Mouse (Mus musculus) telencephalon, adult 2 months (tissue): ENCODE measurements around the gene Diaph2.
"Not testable (repeated sequence)": the region's sequence is repeated elsewhere in the genome, so short reads cannot be mapped to it uniquely, and the experiment has no call there.

Experiments
- DNase-seq: peaks from one replicate; pipeline ENCODE4 v3.0.0-alpha.2; 2011; ENCODE audit warnings: low read depth, low spot score

Diaph2 gene

DNA sequence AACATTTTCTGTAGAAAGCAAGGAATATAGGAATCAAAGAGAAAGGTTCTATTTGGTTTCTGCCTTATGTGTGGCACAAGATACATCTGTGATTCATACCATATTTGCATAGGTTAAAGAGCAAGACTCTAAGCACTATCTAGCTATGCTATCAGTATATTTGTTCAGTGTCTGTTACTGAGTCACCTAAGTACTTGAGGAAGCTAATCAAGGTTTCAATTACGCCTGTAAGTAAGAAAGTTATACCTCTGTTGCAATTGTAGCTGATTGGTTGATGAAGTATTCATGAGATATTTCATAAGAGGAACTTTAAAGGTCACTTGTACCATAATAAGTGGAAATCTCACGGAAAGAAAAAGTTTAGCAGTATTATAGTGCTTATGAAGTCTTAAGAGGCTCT lies 531.9 kb downstream of the Diaph2 start:
- DNase-seq: no peak

DNA sequence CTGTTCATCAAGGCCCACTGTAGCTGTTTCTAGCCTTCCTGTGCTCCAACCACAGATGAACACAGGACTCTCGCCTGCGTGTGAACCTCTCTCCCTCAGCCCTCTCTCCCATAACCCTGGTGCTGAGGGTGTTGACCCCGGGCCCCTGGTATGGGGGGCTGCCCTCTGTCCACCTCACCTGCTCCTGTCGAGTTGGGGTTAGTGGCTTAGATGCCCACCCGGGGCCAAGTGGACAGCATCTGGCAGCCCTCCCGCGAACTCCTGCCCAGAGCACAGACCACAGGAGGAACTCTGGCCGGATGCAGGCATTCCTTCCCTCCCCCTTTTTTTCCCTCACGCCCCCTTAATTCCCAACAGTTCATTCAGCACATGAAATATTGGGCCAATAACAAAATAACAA lies 537.5 kb downstream of the Diaph2 start:
- DNase-seq: no peak

DNA sequence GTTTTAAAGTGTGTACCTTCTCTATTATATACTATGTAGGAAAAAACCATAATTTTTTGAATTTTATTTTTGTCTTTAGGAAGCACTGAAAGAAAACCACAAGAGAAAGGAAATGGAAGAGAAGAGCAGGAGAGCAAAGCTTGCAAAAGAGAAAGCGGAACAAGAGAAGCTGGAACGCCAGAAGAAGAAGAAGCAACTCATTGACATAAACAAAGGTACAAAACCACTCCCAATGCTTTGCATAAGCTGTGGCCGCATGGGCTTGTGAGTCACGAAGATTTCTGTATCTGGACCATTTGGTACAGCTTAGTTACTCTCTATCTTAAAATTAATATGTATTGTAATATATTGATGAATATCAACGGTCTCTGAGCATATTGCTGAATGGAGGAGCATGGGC lies 540.2 kb downstream of the Diaph2 start:
- no peak for DNase-seq

DNA sequence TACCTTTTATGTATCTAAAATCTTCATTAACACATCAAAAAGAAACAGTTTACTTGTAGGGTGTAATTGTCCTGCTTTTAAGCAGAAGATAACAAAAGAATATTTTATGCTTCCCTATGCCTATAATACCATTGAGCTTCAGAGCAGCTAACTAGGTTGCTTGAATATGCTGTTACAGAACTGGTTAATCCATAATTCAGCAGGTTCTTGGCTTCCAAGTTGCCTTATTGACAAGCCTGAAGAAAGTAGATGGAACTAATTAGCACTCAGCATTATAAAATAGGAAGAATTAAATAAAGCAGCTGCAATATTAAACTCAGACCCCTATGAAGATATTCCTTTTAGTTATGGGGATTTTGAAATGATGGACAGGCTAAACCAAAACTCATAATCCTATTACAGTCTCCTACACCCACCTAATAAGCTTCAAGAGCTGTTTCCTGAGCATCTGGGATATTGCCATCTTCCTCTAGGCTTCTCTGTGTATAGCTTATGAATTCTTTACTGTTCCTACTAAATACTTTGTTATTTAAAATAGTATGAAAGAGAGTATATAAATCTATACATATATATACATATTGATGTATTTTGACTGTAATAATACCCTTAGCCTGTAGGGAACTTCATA lies 601.4 kb downstream of the Diaph2 start:
- no peak for DNase-seq

DNA sequence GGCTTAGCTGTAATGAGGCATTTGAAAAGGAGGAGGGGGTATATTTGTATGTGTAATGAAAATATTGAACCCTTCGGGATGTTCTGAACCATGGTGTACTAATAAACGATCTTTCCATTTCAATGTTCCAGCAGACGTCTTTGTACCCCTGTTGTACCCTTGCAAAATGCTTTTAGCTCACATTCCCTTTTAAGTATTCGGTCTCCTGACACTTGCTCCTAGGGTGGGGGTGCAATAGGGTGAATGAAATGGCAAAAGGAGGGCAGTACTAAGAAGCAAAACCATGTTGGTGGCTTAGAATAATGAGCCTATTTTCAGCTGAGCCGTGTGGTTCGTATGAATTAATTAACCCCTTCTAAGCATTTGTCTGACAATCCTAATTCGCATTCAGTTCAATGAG lies 601.9 kb downstream of the Diaph2 start:
- DNase-seq: no peak

DNA sequence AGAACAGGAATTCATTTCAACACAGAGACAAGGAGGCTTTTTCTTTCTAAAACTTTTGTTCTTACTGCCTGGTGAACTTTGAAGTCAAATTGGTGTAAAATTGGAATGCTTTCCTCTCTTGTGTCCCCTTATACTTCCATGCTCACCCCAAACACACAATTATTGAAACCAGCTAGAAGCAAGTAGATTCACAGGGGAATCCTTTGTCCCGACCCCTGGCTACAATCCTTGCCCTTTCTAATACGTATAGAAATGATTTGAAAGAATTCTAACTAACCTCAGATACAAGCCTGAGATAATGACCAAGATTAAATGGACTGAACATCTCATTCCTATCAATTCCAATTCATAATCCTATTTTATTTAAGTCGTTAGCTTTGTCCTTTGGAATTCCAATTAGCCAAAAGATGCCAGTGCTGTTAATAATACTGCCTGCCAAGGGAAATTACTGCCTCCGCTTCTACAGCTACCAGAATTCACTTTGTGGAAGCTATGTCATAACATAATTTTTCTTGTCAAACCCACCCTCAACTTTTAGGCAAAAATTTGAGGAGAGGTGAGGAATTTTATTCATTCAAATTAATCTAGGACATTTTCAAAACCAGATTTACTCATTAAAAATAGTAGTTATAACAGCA lies 644.1 kb downstream of the Diaph2 start:
- DNase-seq: no peak

DNA sequence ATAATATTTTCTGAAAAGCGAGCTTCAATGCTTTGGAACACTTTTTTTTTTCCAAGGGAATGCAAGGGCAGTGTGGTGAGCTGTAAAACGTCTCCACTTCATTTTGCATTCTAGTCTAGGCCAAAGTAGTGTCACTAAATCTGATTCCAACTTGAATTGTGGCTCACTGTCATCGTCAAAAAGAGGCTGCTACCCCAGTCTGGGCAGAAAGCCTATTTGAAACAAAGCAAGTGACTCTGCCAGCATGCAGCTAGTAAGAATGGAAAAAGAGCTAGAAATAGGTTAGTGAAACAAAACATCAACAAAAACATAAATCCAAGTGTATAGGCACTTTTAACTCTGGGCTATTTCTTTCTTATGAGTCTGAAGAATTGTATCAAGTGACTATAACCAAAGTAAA lies 653.7 kb downstream of the Diaph2 start:
- DNase-seq: no peak

DNA sequence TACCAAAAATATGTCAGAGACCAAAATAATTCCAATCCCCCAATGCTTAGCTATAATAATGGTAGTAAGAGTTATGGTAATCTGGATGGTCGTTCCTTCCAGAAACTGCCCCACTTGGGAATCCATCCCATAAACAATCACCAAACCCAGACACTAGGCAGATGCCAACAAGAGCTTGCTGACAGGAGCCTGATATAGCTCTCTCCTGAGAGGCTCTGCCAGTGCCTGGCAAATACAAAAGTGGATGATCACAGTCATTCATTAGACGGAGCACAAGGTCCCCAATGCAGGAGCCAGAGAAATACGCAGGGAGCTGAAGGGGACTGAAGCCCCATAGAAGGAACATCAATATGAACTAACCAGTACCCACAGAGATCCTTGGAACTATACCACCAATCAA lies 657.9 kb downstream of the Diaph2 start:
- not testable (repeated sequence) for DNase-seq

DNA sequence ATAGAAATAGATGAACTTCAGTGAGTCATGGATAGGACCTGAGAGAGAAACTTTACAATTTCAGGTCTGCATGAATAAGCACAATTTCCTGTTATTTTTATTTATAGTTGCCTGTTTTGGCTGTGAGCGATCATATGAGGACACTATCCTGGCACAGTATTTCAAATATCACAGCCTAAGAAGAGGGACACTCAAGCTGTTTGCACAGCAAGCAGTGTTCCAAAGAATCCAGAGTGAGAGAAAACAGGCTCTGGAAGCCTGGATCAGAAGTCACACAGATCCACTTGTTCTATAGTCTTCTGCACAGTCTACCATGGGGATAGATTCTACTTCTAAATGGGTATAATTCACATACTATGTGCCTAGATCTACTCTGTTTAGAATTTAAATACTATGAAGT lies 659.4 kb downstream of the Diaph2 start:
- DNase-seq: no peak

DNA sequence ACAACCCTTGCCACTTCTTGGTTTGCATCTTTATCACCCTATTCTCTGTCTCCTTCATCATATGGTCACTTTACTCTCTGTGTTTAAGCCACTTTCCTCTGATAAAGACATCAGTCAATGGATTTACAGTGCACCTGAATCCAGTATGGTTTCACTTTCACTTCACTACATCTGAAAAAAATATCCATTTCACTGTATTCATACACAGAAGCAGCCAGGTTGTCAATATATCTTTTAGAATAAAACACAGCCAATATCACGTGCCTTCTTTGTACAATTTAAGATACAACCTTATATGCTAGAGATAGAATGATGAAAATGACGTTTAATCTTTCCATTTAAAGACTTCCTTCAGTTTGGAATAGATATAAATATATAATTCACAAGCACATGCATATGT lies 673.6 kb downstream of the Diaph2 start:
- DNase-seq: no peak

DNA sequence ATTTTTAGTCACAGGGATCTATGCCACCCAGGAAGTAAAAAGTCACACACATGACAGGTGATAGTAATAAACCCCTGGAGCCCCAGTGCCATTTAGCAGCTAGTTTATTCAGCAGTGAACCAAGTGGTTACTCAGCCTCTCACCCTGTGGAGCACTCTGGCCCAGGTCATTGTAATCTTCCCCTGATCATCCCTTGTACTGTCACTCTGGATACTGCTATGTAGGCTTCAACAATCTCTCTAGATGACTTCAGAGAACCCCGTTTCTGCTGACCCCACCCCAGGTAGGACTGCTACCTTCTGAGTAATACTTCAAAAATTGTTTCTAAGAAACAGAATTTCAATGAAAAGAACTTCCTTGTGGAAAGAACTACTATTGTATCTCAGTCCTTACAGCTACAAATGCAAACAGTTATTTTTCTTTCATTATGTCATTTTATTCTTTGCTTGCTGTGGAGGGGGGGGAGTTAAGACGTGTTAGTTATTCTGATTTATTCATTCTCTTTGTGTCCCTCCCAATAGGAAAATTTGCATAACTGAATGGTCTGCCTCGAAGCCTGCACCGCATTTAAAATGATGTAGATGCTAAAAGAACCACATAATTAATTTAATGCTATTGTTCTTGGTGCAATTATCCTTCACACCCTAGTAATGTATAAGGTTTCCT lies 702.4 kb downstream of the Diaph2 start:
- DNase-seq: no peak

DNA sequence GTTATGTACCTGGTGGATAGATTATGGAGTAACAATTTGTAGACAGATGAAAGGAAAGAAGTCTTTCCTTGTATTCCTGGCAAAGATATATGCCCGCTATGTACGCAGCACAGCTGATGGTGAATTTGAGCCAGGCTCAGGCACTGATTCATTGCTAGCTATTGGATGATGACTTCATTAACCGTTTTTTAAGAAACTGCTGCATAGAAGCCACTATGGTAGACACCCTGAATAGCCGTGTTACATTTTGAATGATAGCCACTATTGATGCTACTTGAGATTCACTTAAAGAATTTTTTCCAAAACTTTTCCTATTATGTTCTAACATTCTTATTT lies 702.9 kb downstream of the Diaph2 start:
- no peak for DNase-seq

DNA sequence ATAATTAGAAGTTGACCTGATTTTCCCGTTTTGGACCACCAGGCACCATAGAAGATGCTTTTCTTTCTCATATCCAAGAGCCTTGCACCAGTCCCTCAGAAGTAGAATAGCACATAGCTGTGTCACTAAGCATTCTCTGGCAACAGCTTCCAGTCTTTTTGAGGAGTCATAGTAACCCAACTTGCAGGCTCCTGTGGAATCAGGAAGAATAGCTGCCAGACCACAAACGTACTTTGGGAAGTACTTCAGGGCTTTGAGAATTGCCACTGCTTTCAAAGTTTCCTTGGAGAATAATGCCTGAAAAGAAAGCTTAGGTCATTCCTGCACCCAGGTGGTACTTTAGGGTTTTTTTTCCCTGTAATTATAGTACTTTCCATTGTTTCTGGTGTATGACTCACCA lies 723.6 kb downstream of the Diaph2 start:
- DNase-seq: no peak

DNA sequence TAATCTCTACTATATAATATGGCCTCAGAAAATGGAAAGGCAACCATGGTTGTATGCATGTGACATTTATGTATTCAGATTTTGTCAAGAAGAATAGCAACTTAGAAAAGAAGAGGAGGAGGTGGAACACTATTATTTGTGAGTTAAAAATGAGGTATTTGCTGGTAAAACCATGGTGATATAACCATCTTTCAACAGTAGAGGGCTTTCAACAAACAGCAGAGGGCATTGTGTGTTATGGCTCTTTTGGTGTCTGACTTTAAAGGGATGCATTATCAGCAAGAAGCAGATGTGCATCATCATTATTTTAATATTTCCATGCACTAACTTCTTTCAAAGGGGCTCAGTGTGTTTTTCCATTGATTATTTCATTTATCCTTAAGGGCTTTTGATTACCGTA lies 731.3 kb downstream of the Diaph2 start:
- DNase-seq: no peak

DNA sequence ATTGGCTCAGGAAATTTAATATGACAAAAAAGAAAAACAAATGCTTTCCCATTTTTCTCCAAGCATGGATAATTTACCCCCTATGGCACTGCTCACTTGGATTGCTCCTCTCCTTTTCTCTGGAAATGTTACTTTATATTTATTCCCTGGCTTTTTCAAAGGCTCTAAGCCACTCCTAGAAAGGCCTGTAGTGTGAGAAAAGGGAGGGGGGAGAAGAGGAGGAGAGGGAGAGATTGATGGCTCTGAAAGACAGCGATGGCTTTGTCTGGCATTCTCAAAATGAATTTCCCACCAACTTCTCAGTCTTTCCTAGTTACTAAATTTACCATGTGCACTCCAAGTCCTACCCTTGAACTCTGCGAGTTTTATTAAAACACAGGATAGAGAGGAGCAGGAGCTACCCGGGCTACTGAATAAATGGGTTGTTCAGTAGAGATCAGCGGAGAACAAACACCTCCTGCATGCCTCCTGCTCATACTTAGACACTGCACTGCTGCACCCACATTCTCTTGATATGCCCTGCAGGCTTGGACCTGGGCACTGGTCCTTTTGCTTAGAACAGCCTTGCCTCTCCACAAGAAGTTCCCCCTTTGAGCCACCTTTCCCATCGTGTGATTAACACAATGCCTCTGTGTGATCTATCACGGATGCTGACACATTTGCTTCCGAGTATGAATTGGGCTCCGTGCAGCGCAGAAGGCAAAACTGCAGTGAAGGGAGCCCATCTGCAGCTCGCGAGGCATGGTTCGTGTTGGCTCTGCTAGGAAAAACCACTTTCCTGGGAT lies 753.3 kb downstream of the Diaph2 start:
- DNase-seq: no peak

DNA sequence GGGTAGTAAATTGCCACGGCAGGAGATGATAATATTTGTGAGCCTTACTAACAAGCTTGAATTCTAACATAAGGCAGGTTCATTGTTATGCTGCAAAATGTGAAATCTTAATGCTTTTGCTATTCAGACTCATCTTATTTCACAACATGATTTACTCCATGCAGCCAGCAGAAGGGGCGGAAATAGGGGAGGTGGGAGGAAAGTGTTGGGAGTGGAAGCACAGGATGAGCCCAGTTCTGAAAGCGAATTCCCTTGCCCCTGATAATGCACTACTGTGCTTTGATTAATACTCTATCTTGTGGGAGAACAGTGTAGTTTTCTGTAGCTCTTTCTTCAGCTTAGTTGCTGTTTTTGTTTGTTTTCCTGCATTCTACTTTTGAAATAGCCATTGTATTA lies 753.9 kb downstream of the Diaph2 start:
- DNase-seq: peak; percentile 3

DNA sequence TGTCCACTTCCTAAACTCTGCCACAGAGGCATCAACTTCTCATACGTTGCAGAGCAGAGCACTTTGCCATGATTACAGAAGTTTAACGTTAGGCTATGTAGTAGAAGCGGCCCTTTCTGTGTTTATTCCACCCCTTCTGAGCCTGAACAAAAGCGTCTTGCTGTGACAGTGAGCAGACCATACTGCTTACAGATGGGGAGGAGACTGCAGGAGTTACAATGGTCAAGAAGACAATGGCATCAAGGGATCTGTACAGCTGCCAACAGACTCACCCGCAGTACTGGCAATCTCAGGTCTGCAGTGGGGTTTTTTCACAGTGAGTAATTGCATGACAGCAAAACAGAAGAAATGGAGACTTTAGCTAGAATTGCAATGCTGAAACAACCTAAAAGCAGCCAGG lies 756.1 kb downstream of the Diaph2 start:
- no peak for DNase-seq
